Mouse (Mus musculus): Measurements from ENCODE around the gene Creb5. TPM values are rescaled to one million over a fixed set of nuclear protein-coding genes. Genes with fewer than 3 reads are reported as not detected.

The Creb5 gene
- polyA plus RNA-seq, 1 experiment, result not detected

GRCm38 (mm10) chr6:53572979-53573710 is 286.1 kb downstream of the Creb5 start:
- no peak for TF ChIP-seq GATA1 (IDR thresholded peaks at IDR 0.05; ENCODE audit: low read length)

- no peak for TF ChIP-seq GATA1 (IDR thresholded peaks at IDR 0.05; ENCODE audit: low read length)
These were observed 286.6 kb downstream of the Creb5 start for GRCm38 (mm10) chr6:53573711-53574065.

GRCm38 (mm10) chr6:53574097-53574496 is 287.0 kb downstream of the Creb5 start:
- TF ChIP-seq GATA1 (IDR thresholded peaks at IDR 0.05; ENCODE audit: low read length), result no peak

GRCm38 (mm10) chr6:53575191-53575590 is 288.1 kb downstream of the Creb5 start:
- TF ChIP-seq GATA1 (IDR thresholded peaks at IDR 0.05; ENCODE audit: low read length), result no peak

- TF ChIP-seq GATA1 (IDR thresholded peaks at IDR 0.05; ENCODE audit: low read length), result no peak
These were observed 288.8 kb downstream of the Creb5 start for GRCm38 (mm10) chr6:53575836-53576235.

- no peak for TF ChIP-seq GATA1 (IDR thresholded peaks at IDR 0.05; ENCODE audit: low read length)
These were observed 289.8 kb downstream of the Creb5 start for GRCm38 (mm10) chr6:53576841-53577240.

GRCm38 (mm10) chr6:53577776-53578175 is 290.7 kb downstream of the Creb5 start:
- no peak for TF ChIP-seq GATA1 (IDR thresholded peaks at IDR 0.05; ENCODE audit: low read length)

- TF ChIP-seq GATA1 (IDR thresholded peaks at IDR 0.05; ENCODE audit: low read length), result no peak
These were observed 293.3 kb downstream of the Creb5 start for GRCm38 (mm10) chr6:53580346-53580745.

- TF ChIP-seq GATA1 (IDR thresholded peaks at IDR 0.05; ENCODE audit: low read length), result no peak
These were observed 296.3 kb downstream of the Creb5 start for GRCm38 (mm10) chr6:53583234-53583875.

GRCm38 (mm10) chr6:53584718-53585405 is 297.8 kb downstream of the Creb5 start:
- no peak for TF ChIP-seq GATA1 (IDR thresholded peaks at IDR 0.05; ENCODE audit: low read length)

GRCm38 (mm10) chr6:53589746-53590145 is 302.7 kb downstream of the Creb5 start:
- no peak for TF ChIP-seq GATA1 (IDR thresholded peaks at IDR 0.05; ENCODE audit: low read length)

GRCm38 (mm10) chr6:53592230-53592629 is 305.2 kb downstream of the Creb5 start:
- TF ChIP-seq GATA1 (IDR thresholded peaks at IDR 0.05; ENCODE audit: low read length), result no peak

GRCm38 (mm10) chr6:53593603-53594002 is 306.5 kb downstream of the Creb5 start:
- TF ChIP-seq GATA1 (IDR thresholded peaks at IDR 0.05; ENCODE audit: low read length), result no peak

GRCm38 (mm10) chr6:53594316-53594715 is 307.2 kb downstream of the Creb5 start:
- no peak for TF ChIP-seq GATA1 (IDR thresholded peaks at IDR 0.05; ENCODE audit: low read length)

GRCm38 (mm10) chr6:53596402-53596801 is 309.3 kb downstream of the Creb5 start:
- no peak for TF ChIP-seq GATA1 (IDR thresholded peaks at IDR 0.05; ENCODE audit: low read length)

- no peak for TF ChIP-seq GATA1 (IDR thresholded peaks at IDR 0.05; ENCODE audit: low read length)
These were observed 316.0 kb downstream of the Creb5 start for GRCm38 (mm10) chr6:53603041-53603440.
